Mouse (Mus musculus) intestine, postnatal 0 days (tissue): Measurements from ENCODE around the gene Ccrl2. TPM values are rescaled to one million over a fixed set of nuclear protein-coding genes. Genes with fewer than 3 reads are reported as not detected.

Source experiments
- ATAC-seq: fragments of 200-750 bp; cut with Nextera tagmentation; 2 replicates; pipeline ENCODE4 v1.8.0; 2017; ENCODE audit warnings: mild to moderate bottlenecking, moderate TSS enrichment, moderate library complexity
- H3K27ac ChIP-seq: fragments of 300-500 bp; sonication (generic); 2 replicates; pipeline ENCODE4 v1.5.1; 2014; ENCODE audit warnings: mild to moderate bottlenecking, low read depth, low read length, moderate library complexity
- H3K27me3 ChIP-seq: fragments of 300-500 bp; sonication (generic); replicated peaks from 2 replicates; pipeline ENCODE4 v1.6.1; 2014; ENCODE audit warnings: low read length, mixed read lengths; ENCODE audit not compliant: control insufficient read depth, insufficient read depth
- H3K36me3 ChIP-seq: fragments of 300-500 bp; sonication (generic); 2 replicates; pipeline ENCODE4 v1.6.1; 2014; ENCODE audit warnings: mild to moderate bottlenecking, moderate library complexity; ENCODE audit not compliant: control insufficient read depth, insufficient read depth
- H3K4me1 ChIP-seq: fragments of 300-500 bp; sonication (generic); replicated peaks from 2 replicates; pipeline ENCODE4 v1.6.1; 2014; ENCODE audit warnings: antibody characterized with exemption, low read length, mixed read lengths; ENCODE audit not compliant: control insufficient read depth, insufficient read depth
- H3K4me2 ChIP-seq: fragments of 300-500 bp; sonication (generic); replicated peaks from 2 replicates; pipeline ENCODE4 v1.6.1; 2014; ENCODE audit warnings: low read depth, mild to moderate bottlenecking, moderate library complexity
- H3K4me3 ChIP-seq: fragments of 300-500 bp; sonication (generic); 2 replicates; pipeline ENCODE4 v1.5.1; 2014; ENCODE audit warnings: low read depth, low read length
- H3K9ac ChIP-seq: fragments of 300-500 bp; sonication (generic); 2 replicates; pipeline ENCODE4 v1.6.1; 2014; ENCODE audit warnings: mild to moderate bottlenecking, low read depth, low read length
- H3K9me3 ChIP-seq: fragments of 300-500 bp; sonication (generic); 2 replicates; pipeline ENCODE4 v1.6.1; 2016; ENCODE audit warnings: mixed run types; ENCODE audit not compliant: control insufficient read depth
- CTCF ChIP-seq: sonication (generic); IDR thresholded peaks from 2 replicates; pipeline ENCODE4 v1.5.1; 2016; ENCODE audit warnings: low read depth, mild to moderate bottlenecking, control low read depth, antibody characterized with exemption, moderate library complexity
- WGBS: fragments of 180-500 bp; shearing (Covaris S2); extraction: QIAGEN DNeasy Blood & Tissue Kit; methylation state at CpG from one replicate; pipeline ENCODE4 v1.1.7; 2014; 5-methylcytosine and 5-hydroxymethylcytosine counted together
- polyA plus RNA-seq: library from polyadenylated mRNA; unstranded; fragments of >200 nt; fragmentation: Nextera tagmentation; extraction: Ambion mirVana; gene quantifications from 2 replicates; pipeline ENCODE4 v1.2.1, GENCODE M21; 2015

Ccrl2 gene
- polyA plus RNA-seq, 1 experiment from 2014 or later: 3.8 TPM

DNA sequence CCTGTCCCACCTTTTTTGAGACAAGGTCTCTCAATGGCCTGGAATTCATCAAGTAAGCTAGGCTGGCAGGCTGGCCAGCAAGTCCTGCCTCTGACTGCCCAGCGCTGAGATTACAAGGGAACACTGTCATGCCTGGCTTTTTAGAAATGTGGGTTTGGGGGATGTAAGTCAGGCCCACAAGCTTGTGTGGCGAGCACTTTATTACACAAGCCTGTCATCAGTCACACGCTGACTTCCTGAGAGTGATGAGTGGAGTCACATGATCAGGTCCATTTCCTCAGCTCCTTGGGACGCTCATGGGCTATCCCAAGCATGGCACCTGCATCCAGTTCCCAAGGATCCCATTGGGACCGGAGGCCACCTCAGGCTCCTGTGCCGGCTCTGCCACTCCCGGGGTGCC, 38.4 kb upstream of the Ccrl2 start:
- WGBS: 76% methylated on average over 7 of the region's 7 CpGs
- no peak overlapping the region for H3K9ac ChIP-seq
- no peaks in the 10 kb centered on the region for H3K9me3 ChIP-seq
- no peaks in the 10 kb centered on the region for H3K27me3 ChIP-seq
- H3K36me3 ChIP-seq: no peaks in the 10 kb centered on the region
- H3K4me2 ChIP-seq: no peak overlapping the region
- ATAC-seq: no peak
- no peak overlapping the region for H3K4me3 ChIP-seq
- no peaks in the 10 kb centered on the region for H3K4me1 ChIP-seq
- TF ChIP-seq CTCF: no peak
- H3K27ac ChIP-seq: no peak overlapping the region

DNA sequence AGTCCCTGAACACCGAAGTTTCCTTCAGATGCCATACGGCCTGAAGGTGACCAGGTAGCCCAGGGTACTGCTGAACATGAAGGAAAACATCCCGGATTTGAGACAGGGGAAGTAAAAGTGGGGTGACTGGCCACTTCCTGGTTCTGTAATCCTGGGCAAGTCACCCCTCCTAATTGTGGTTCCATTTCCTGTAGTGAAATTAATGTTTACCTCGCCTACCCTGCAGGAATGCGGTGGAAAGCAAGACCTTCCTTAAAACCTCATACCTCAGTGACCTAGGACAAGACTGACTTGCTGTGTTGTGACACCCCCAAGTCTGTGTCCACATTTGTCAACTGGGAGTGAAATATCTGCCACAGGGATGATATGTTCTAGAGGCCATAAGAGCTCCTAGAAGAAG, 37.3 kb upstream of the Ccrl2 start:
- H3K27me3 ChIP-seq: no peaks in the 10 kb centered on the region
- H3K4me2 ChIP-seq: no peak overlapping the region
- H3K4me1 ChIP-seq: no peaks in the 10 kb centered on the region
- WGBS: 46% methylated on average over 5 of the region's 5 CpGs
- no peaks in the 10 kb centered on the region for H3K9me3 ChIP-seq
- H3K27ac ChIP-seq: no peak overlapping the region
- TF ChIP-seq CTCF: no peak
- no peaks in the 10 kb centered on the region for H3K36me3 ChIP-seq
- H3K9ac ChIP-seq: no peak overlapping the region
- no peak for ATAC-seq
- no peak overlapping the region for H3K4me3 ChIP-seq

DNA sequence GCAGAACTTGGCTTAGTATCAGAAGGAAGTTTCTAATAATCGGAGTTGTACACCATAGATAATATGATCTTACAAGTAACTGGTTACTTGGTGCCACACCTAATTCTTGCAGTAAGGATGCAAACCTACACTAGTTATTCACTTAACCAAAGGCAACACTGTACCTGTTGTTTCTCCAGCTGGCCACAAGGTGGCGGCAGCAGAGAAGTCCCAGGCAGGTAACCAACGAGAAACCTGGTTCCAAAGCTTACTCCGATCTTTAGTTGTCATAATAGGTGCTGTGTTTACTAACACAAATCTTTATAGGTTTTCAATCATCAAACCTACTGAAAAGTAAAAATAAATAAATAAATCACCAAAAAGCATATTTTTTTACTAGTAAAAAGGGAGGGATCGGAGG, 35.8 kb upstream of the Ccrl2 start:
- Histone ChIP-seq H3K4me2 (no peak overlapping the region), H3K4me1 (no peaks in the 10 kb centered on the region), H3K4me3 (no peak overlapping the region), H3K27me3 (no peaks in the 10 kb centered on the region), H3K27ac (no peak overlapping the region), H3K9me3 (no peaks in the 10 kb centered on the region), H3K9ac (no peak overlapping the region), H3K36me3 (no peaks in the 10 kb centered on the region)
- WGBS: 29% methylated on average over 5 of the region's 5 CpGs
- peak; percentile 93 for TF ChIP-seq CTCF
- no peak for ATAC-seq

DNA sequence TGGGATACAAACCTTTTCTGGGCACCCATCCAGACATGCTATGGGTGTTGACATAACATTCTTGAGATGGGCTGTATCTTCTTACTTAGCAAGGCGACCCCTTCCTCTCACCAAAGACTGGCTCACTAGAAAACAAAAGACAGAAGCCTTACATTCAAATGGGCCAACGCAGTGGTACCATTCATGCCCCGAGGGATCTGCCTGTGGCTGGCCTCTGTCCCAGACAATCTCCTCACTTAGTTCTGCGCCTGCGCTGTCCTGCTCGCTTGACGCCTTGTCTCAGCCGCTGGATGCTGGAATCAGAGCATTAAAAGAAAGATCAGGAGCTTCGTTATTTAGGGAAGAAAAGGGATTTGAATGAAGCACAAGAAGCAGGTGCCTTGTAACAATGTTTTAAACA, 35.3 kb upstream of the Ccrl2 start:
- 76% methylated on average over 9 of the region's 9 CpGs for WGBS
- no peak overlapping the region for H3K9ac ChIP-seq

DNA sequence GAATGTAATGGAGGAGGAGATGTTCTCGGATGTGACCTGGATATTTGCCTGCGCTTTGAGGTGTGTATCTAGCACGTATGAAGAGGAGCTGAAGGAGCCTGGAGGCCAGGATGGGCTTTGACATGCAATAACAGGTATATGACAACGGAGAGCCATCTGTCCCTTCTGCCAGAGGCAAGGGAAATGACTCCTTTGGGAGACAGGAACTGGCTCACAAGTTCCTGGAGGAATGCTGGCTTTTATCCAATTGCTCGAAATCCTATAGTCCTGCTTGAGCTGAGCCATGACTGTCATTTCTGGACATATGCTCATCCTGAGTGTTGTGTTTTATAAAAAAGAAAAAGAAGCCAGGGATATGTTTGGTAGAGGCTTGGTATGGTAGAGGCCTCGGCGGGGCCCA, 31.6 kb upstream of the Ccrl2 start:
- WGBS: 46% methylated on average over 7 of the region's 7 CpGs
- TF ChIP-seq CTCF: no peak
- Histone ChIP-seq H3K27me3 (no peaks in the 10 kb centered on the region), H3K9ac (no peak overlapping the region), H3K9me3 (no peaks in the 10 kb centered on the region), H3K36me3 (no peaks in the 10 kb centered on the region), H3K4me1 (no peaks in the 10 kb centered on the region), H3K27ac (no peak overlapping the region), H3K4me2 (no peak overlapping the region), H3K4me3 (no peak overlapping the region)
- no peak for ATAC-seq

More for the DNA sequence above, 35.3 kb upstream of the Ccrl2 start:
- Histone ChIP-seq H3K36me3 (no peaks in the 10 kb centered on the region), H3K27ac (no peak overlapping the region), H3K4me2 (no peak overlapping the region), H3K4me3 (no peak overlapping the region), H3K27me3 (no peaks in the 10 kb centered on the region), H3K4me1 (no peaks in the 10 kb centered on the region), H3K9me3 (no peaks in the 10 kb centered on the region)
- ATAC-seq: no peak
- TF ChIP-seq CTCF: no peak

DNA sequence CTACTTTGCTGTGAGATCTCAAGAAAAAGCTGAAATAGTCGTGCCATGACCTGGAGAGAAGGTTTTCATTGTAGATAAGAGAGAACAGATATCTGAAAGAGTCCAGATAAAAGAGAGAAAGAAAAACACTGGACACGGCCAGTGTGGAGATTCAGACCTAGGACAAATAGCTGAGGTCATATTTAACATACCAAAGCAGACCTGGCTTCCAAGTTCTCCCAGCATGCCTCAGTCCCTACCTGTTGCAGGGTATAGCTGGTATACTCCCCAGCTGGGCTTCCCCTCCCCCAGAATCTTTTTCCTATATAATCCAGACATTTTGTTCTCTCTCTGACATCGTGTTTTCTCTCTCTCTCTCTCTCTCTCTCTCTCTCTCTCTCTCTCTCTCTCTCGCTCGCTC, 30.6 kb upstream of the Ccrl2 start:
- no peaks in the 10 kb centered on the region for H3K36me3 ChIP-seq
- TF ChIP-seq CTCF: no peak
- no peaks in the 10 kb centered on the region for H3K9me3 ChIP-seq
- no peak overlapping the region for H3K4me3 ChIP-seq
- 12% methylated on average over 5 of the region's 5 CpGs for WGBS
- no peaks in the 10 kb centered on the region for H3K4me1 ChIP-seq
- no peak overlapping the region for H3K4me2 ChIP-seq
- H3K27ac ChIP-seq: no peak overlapping the region
- no peak overlapping the region for H3K9ac ChIP-seq
- ATAC-seq: no peak
- H3K27me3 ChIP-seq: no peaks in the 10 kb centered on the region

DNA sequence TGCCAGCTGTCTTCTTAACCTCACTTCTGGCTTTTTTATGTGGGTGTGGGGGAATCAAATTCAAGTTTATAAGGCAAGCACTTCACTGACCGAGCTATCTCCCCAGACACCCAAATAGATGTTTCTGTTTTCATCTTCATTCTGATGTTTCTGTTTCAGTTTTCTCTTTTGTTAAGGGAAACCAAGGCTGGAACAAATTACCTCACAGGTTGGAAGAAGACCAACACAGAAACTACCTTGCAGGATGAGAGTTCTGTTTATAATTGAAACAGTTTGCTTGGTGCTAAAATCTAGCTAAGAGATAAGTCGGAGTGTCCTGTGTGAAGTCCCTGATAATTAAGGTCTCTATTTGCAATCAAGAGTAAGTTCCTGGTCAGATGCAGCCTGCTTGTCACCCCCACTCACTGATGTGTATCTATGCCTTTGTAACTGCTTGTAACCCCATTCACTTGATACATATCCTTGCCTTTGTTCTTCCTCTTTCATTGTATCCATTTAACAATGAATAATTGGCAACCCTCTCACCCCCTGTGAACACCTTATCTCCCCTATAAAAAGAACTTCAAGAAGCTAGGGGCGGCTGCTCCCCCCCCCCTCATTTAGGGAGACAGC, 29.8 kb upstream of the Ccrl2 start:
- WGBS: 46% methylated on average over 3 of the region's 3 CpGs
- TF ChIP-seq CTCF: no peak
- no peak overlapping the region for H3K9ac ChIP-seq

More for the DNA sequence above, 29.8 kb upstream of the Ccrl2 start:
- Histone ChIP-seq H3K4me2 (no peak overlapping the region), H3K9me3 (no peaks in the 10 kb centered on the region), H3K27ac (no peak overlapping the region), H3K27me3 (no peaks in the 10 kb centered on the region; the same call in 1 of the 2 replicates), H3K4me1 (no peaks in the 10 kb centered on the region), H3K4me3 (no peak overlapping the region), H3K36me3 (no peaks in the 10 kb centered on the region)
- ATAC-seq: no peak
